Mouse (Mus musculus): Measurements from ENCODE around the gene Ctso.

DNA sequence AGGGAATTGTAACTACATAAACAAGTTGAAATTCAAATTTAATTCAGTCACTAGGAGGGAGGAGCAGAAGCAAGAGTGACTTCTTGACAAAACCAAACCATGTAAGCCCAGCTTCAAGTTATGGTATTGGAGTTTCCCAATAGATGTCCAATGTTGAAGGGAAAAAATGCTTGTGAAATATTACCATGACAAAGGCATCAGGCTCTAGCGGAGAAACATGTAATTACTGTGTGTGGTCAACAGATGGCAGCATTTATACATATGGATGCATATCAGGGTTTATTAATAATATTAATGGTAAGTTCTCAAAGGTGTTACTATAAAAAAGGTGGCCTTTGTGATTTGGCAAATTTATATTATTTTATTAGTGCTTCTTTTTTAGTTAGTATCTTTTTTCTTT, 63.6 kb downstream of the Ctso start:
- TF ChIP-seq CTCF (IDR thresholded peaks at IDR 0.05; ENCODE audit: borderline replicate concordance, extremely low read depth, insufficient read depth, insufficient read length) (peak; percentile 28; the same call in 1 of the 2 replicates), POLR2A (IDR thresholded peaks at IDR 0.05; ENCODE audit: borderline replicate concordance, extremely low read depth, insufficient read depth, insufficient read length, poor library complexity, severe bottlenecking) (no peak)
